ENCODE assay signal across 32 mouse cellular contexts in genomic region chr7:24856460-24857120, GRCm38 (mm10). TPM values are rescaled to one million over a fixed set of nuclear protein-coding genes. Genes with fewer than 3 reads are reported as not detected.
DNase-seq lines count a peak whose midpoint lies in the region; ATAC-seq lines count a peak whose summit lies in the region.
"Had no signal": no experiment of that assay in that cellular context is flagged by ENCODE, and none has a peak within 500 bp of the region (broad histone marks: within the 10 kb centered on the region; RNA-seq: fewer than 3 reads in every experiment).

No protein-coding gene starts in this region.

- 44% methylated on average over 6 of the region's 6 CpGs for WGBS in liver, embryonic 12.5 days (ENCODE audit: insufficient replicate concordance)
- WGBS in forebrain, embryonic 15.5 days, result 31% methylated on average over 6 of the region's 6 CpGs

- 0 out of 2 replicates have a peak overlapping the region, but pooled peaks have one; percentile 4 for H3K9ac ChIP-seq in liver, embryonic 12.5 days
- no peak overlapping the region for H3K9ac ChIP-seq in forebrain, embryonic 15.5 days (replicated peaks)
- H3K9ac ChIP-seq: embryonic facial prominence, embryonic 13.5 days; heart, embryonic 15.5 days; hindbrain, embryonic 12.5 days; midbrain, embryonic 12.5 days; neural tube, embryonic 13.5 days had no signal

- no peak overlapping the region for H3K4me2 ChIP-seq in liver, embryonic 12.5 days
- H3K4me2 ChIP-seq in forebrain, embryonic 15.5 days (replicated peaks), result no peak overlapping the region
- H3K4me2 ChIP-seq: embryonic facial prominence, embryonic 13.5 days; heart, embryonic 15.5 days; hindbrain, embryonic 12.5 days; midbrain, embryonic 12.5 days; neural tube, embryonic 13.5 days had no signal

- DNase-seq in liver (no peak), MEL-GATA-1-ER (ENCODE audit: extremely low read depth, low read depth) (peak; percentile 34)
- no peak for DNase-seq in frontal cortex, postnatal 25 days (ENCODE audit: low spot score in 2 of 2)
- no peak for DNase-seq in cerebellum, postnatal 14 days
- DNase-seq: adrenal gland, postnatal 36 days; cerebellum, adult 2 months; gastrocnemius, postnatal 14 days; kidney, adult 2 months; kidney, postnatal 10 days; lung, adult 18-20 months; lung, postnatal 36 days; right cerebral cortex, postnatal 25 days; thymus, adult 2 months had no signal

- H3K9me3 ChIP-seq in liver, embryonic 12.5 days (replicated peaks), result no peaks in the 10 kb centered on the region
- no peaks in the 10 kb centered on the region for H3K9me3 ChIP-seq in forebrain, embryonic 15.5 days
- H3K9me3 ChIP-seq: embryonic facial prominence, embryonic 13.5 days; heart, embryonic 15.5 days; hindbrain, embryonic 12.5 days; midbrain, embryonic 12.5 days; neural tube, embryonic 13.5 days had no signal

- H3K36me3 ChIP-seq in liver, embryonic 12.5 days, result no peaks in the 10 kb centered on the region
- H3K36me3 ChIP-seq in forebrain, embryonic 15.5 days, result no peaks in the 10 kb centered on the region
- H3K36me3 ChIP-seq: embryonic facial prominence, embryonic 13.5 days; heart, embryonic 15.5 days; hindbrain, embryonic 12.5 days; midbrain, embryonic 12.5 days; neural tube, embryonic 13.5 days had no signal

- no peak for ATAC-seq in liver, embryonic 12.5 days
- ATAC-seq in hematopoietic stem cell, adult 5-6 weeks (replicated peaks in 1 of 2; ENCODE audit: insufficient read depth in 1 of 2, low FRiP score in 2 of 2, low TSS enrichment in 1 of 2, low read depth in 1 of 2, poor library complexity in 2 of 2, severe bottlenecking in 2 of 2), result peak; percentile 69 to 78
- ATAC-seq in neutrophil, adult 5-6 weeks (ENCODE audit: extremely low read depth, insufficient number of reproducible peaks, low FRiP score, poor library complexity, severe bottlenecking), result 0 out of 2 replicates have a peak, but pooled peaks have one; percentile 28
- ATAC-seq in forebrain, embryonic 15.5 days (replicated peaks), result no peak
- ATAC-seq: inflammation-experienced regulatory T-cells, adult 6 months had no signal

- H3K27ac ChIP-seq in liver, embryonic 12.5 days, result peak overlapping the region; percentile 96; the same call in 1 of the 2 replicates
- no peak overlapping the region for H3K27ac ChIP-seq in forebrain, embryonic 15.5 days (replicated peaks)
- H3K27ac ChIP-seq: embryonic facial prominence, embryonic 13.5 days; heart, embryonic 15.5 days; hindbrain, embryonic 12.5 days; left cerebral cortex, adult 2 months; midbrain, embryonic 12.5 days; neural tube, embryonic 13.5 days had no signal

- no peak overlapping the region for H3K4me3 ChIP-seq in liver, embryonic 12.5 days
- no peak overlapping the region for H3K4me3 ChIP-seq in forebrain, embryonic 15.5 days
- H3K4me3 ChIP-seq: embryonic facial prominence, embryonic 13.5 days; heart, embryonic 15.5 days; hindbrain, embryonic 12.5 days; left cerebral cortex, adult 2 months; midbrain, embryonic 12.5 days; neural tube, embryonic 13.5 days had no signal

- no peaks in the 10 kb centered on the region for H3K27me3 ChIP-seq in liver, embryonic 12.5 days (replicated peaks)
- H3K27me3 ChIP-seq in forebrain, embryonic 15.5 days, result no peaks in the 10 kb centered on the region
- H3K27me3 ChIP-seq: embryonic facial prominence, embryonic 13.5 days; heart, embryonic 15.5 days; hindbrain, embryonic 12.5 days; midbrain, embryonic 12.5 days; neural tube, embryonic 13.5 days had no signal

- H3K4me1 ChIP-seq in liver, embryonic 12.5 days, result peaks cover 97% of the 10 kb centered on the region
- H3K4me1 ChIP-seq in forebrain, embryonic 15.5 days, result no peaks in the 10 kb centered on the region
- H3K4me1 ChIP-seq: heart, embryonic 15.5 days; hindbrain, embryonic 12.5 days; neural tube, embryonic 13.5 days had no signal

RNA-seq across cellular contexts. Expression of gene Gm9844, which starts 5.4 kb away (rescaled TPM):
- polyA plus RNA-seq in liver, embryonic 12.5 days (2016; fragmentation: Nextera tagmentation; extraction: Ambion mirVana), result 3.0 and 3.4 TPM in 2 replicates
- total RNA-seq in hematopoietic stem cell, adult 5-6 weeks (2017), result 12.6 and 24.0 TPM in 2 replicates
- 5.2 and 7.1 TPM in 2 replicates for total RNA-seq in neutrophil, adult 5-6 weeks (2017)
- polyA plus RNA-seq in forebrain, embryonic 15.5 days (2015; fragmentation: Nextera tagmentation; extraction: Ambion mirVana), result 27.2 and 27.9 TPM in 2 replicates
- total RNA-seq: adrenal gland, postnatal 36 days; heart, adult 8-10 months had no signal

RNA-seq across cellular contexts. Expression of gene Lypd4, which starts 13.2 kb away (rescaled TPM):
- not detected in 2 replicates for polyA plus RNA-seq in liver, embryonic 12.5 days (2016; fragmentation: Nextera tagmentation; extraction: Ambion mirVana)
- not detected in 2 replicates for total RNA-seq in hematopoietic stem cell, adult 5-6 weeks (2017)
- not detected in 2 replicates for total RNA-seq in neutrophil, adult 5-6 weeks (2017)
- polyA plus RNA-seq in forebrain, embryonic 15.5 days (2015; fragmentation: Nextera tagmentation; extraction: Ambion mirVana), result not detected in 2 replicates
- total RNA-seq: adrenal gland, postnatal 36 days; gastrocnemius, postnatal 14 days; heart, adult 8-10 months; layer of hippocampus, adult 18-20 months; left cerebral cortex, adult 2 months had no signal
- polyA plus RNA-seq: C2C12; cerebellum, adult 2 months; cortical plate, adult 2 months; embryonic facial prominence, embryonic 13.5 days; frontal cortex, adult 2 months; heart, embryonic 15.5 days; hindbrain, embryonic 12.5 days; inflammation-experienced regulatory T-cells, adult 6 months; limb, embryonic 11.5 days; midbrain, embryonic 12.5 days; neural tube, embryonic 13.5 days; spleen, adult 2 months; stomach, embryonic 14.5 days; thymus, adult 2 months had no signal

RNA-seq across cellular contexts. Expression of gene Dmrtc2, which starts 13.3 kb away (rescaled TPM):
- not detected in 2 replicates for polyA plus RNA-seq in liver, embryonic 12.5 days (2016; fragmentation: Nextera tagmentation; extraction: Ambion mirVana)
- total RNA-seq in hematopoietic stem cell, adult 5-6 weeks (2017), result not detected in 2 replicates
- total RNA-seq in neutrophil, adult 5-6 weeks (2017), result not detected in 2 replicates
- polyA plus RNA-seq in forebrain, embryonic 15.5 days (2015; fragmentation: Nextera tagmentation; extraction: Ambion mirVana), result not detected in 2 replicates
- total RNA-seq: adrenal gland, postnatal 36 days; gastrocnemius, postnatal 14 days; heart, adult 8-10 months; layer of hippocampus, adult 18-20 months; left cerebral cortex, adult 2 months had no signal
- polyA plus RNA-seq: C2C12; cerebellum, adult 2 months; cortical plate, adult 2 months; embryonic facial prominence, embryonic 13.5 days; frontal cortex, adult 2 months; heart, embryonic 15.5 days; hindbrain, embryonic 12.5 days; inflammation-experienced regulatory T-cells, adult 6 months; kidney, adult 2 months; limb, embryonic 11.5 days; midbrain, embryonic 12.5 days; neural tube, embryonic 13.5 days; spleen, adult 2 months; stomach, embryonic 14.5 days; thymus, adult 2 months had no signal

RNA-seq across cellular contexts. Expression of gene Rps19, which starts 27.6 kb away (rescaled TPM):
- 1,803 and 1,813 TPM in 2 replicates for polyA plus RNA-seq in liver, embryonic 12.5 days (2016; fragmentation: Nextera tagmentation; extraction: Ambion mirVana)
- 672 and 1,863 TPM in 2 replicates for total RNA-seq in hematopoietic stem cell, adult 5-6 weeks (2017)
- total RNA-seq in neutrophil, adult 5-6 weeks (2017), result 834 and 844 TPM in 2 replicates
- polyA plus RNA-seq in forebrain, embryonic 15.5 days (2015; fragmentation: Nextera tagmentation; extraction: Ambion mirVana), result 1,460 and 1,591 TPM in 2 replicates

RNA-seq across cellular contexts. Expression of gene Cd79a, which starts 40.6 kb away (rescaled TPM):
- 0.12 TPM in 1 of 2 replicates, not detected in the other for polyA plus RNA-seq in liver, embryonic 12.5 days (2016; fragmentation: Nextera tagmentation; extraction: Ambion mirVana)
- 0.44 TPM in 1 of 2 replicates, not detected in the other for total RNA-seq in hematopoietic stem cell, adult 5-6 weeks (2017)
- 464 and 482 TPM in 2 replicates for total RNA-seq in neutrophil, adult 5-6 weeks (2017)
- polyA plus RNA-seq in forebrain, embryonic 15.5 days (2015; fragmentation: Nextera tagmentation; extraction: Ambion mirVana), result 0.20 and 0.34 TPM in 2 replicates

Comparison
In these comparisons a context has a peak if more than half of its experiments do, and no peak if none do; other contexts are left out.
1. ATAC-seq: peak in hematopoietic stem cell, adult 5-6 weeks (2 of 2) and neutrophil, adult 5-6 weeks (single experiment); none in liver, embryonic 12.5 days (single experiment) and forebrain, embryonic 15.5 days (single experiment).